Mouse (Mus musculus): Measurements from ENCODE around the gene Mrvi1. TPM values are rescaled to one million over a fixed set of nuclear protein-coding genes. Genes with fewer than 3 reads are reported as not detected.

Gene Mrvi1
- polyA plus RNA-seq, 1 experiment from 2014 or later, result 9.1 TPM

- 42% methylated on average over 15 of the region's 15 CpGs for WGBS
- H3K36me3 ChIP-seq, result no peaks in the 10 kb centered on the region
- no peak for ATAC-seq (ENCODE audit: borderline replicate concordance, extremely low read depth, low FRiP score, low TSS enrichment)
Observed at GRCm38 (mm10) chr7:110998887-110999827, 16.9 kb upstream of the Mrvi1 start.

GRCm38 (mm10) chr7:110991221-110991494 lies 8.9 kb upstream of the Mrvi1 start:
- WGBS, result 49% methylated on average over 4 of the region's 4 CpGs

More at GRCm38 (mm10) chr7:110998887-110999827, 16.9 kb upstream of the Mrvi1 start:
- Histone ChIP-seq H3K4me2 (no peak overlapping the region), H3K27me3 (no peaks in the 10 kb centered on the region), H3K27ac (no peak overlapping the region), H3K4me1 (peaks cover 11% of the 10 kb centered on the region; the same call in 1 of the 2 replicates), H3K9ac (no peak overlapping the region), H3K4me3 (no peak overlapping the region), H3K9me3 (no peaks in the 10 kb centered on the region)

DNA sequence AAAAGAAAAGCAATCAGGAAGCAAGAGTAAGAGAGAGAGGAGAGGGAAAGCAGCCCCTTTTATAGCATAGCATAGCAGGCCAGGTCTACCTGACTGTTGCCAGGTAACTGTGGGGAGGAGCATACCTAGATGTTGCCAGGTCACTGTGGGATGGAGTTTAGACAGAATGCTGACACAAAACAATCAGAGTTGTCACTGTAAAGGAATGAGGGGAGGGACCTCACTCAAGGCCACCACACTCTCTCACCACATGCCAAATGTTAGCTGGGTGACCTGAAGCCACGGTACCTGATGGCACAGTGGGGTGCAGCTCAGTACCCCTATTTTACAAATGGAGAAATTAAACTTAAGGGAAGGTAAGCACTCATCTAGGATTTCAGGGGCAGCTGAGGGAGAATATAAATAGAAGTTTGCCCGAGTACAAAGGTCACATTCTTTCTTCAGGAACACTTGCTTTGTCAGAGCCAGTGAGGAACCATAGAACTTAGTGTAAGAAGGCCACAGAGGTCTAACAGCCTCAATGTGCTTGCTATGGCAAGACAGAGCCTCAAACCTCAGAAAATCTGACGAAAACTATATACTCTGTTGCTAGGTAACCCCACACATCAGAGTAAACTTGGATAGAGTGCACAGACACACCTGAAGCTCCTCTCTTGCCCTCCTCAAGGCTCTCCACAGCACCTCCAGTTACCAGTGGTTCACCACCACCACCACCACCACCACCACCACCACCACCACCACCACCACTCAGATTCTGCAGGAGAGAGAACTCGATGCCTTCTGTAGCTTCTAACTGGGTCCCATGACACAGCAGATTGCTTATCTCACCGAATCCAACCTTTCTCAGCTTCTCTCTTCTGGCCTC lies 8.3 kb upstream of the Mrvi1 start:
- Histone ChIP-seq H3K36me3 (no peaks in the 10 kb centered on the region), H3K4me3 (no peak overlapping the region), H3K4me2 (no peak overlapping the region), H3K27ac (no peak overlapping the region), H3K27me3 (no peaks in the 10 kb centered on the region), H3K4me1 (peaks cover 23% of the 10 kb centered on the region), H3K9me3 (no peaks in the 10 kb centered on the region), H3K9ac (no peak overlapping the region)
- ATAC-seq (ENCODE audit: borderline replicate concordance, extremely low read depth, low FRiP score, low TSS enrichment), result no peak
- 43% methylated on average over 5 of the region's 5 CpGs for WGBS

More at GRCm38 (mm10) chr7:110991221-110991494, 8.9 kb upstream of the Mrvi1 start:
- Histone ChIP-seq H3K36me3 (no peaks in the 10 kb centered on the region), H3K9me3 (no peaks in the 10 kb centered on the region), H3K27me3 (no peaks in the 10 kb centered on the region), H3K4me1 (peaks cover 20% of the 10 kb centered on the region), H3K9ac (no peak overlapping the region), H3K4me2 (no peak overlapping the region), H3K4me3 (no peak overlapping the region), H3K27ac (no peak overlapping the region)
- no peak for ATAC-seq (ENCODE audit: borderline replicate concordance, extremely low read depth, low FRiP score, low TSS enrichment)

GRCm38 (mm10) chr7:110989286-110989879 lies 7.1 kb upstream of the Mrvi1 start:
- ATAC-seq (ENCODE audit: borderline replicate concordance, extremely low read depth, low FRiP score, low TSS enrichment), result no peak
- Histone ChIP-seq H3K27me3 (no peaks in the 10 kb centered on the region), H3K4me2 (no peak overlapping the region), H3K27ac (peak overlapping the region; percentile 26; the same call in 1 of the 2 replicates), H3K9me3 (no peaks in the 10 kb centered on the region), H3K4me3 (no peak overlapping the region), H3K9ac (no peak overlapping the region), H3K36me3 (no peaks in the 10 kb centered on the region), H3K4me1 (peaks cover 30% of the 10 kb centered on the region)
- WGBS, result 49% methylated on average over 5 of the region's 5 CpGs

DNA sequence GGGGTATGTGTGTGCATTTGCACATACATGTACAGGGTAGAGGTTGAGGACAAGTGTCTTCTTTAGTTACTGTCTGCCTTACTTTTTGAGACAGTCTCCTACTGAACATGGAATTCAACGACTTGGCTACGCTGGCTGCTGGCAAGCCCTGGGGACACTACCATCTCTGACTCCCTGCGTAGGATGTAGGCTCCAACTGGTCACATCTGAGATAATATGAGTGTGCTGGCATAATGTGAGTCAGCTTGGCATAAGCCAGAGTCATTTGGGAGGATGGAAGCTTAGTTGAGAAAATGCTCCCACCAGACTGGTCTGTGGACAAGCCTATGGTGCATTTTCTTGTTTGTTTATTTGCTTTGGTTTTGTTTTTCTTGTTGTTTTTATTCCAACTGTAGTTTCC lies 5.8 kb upstream of the Mrvi1 start:
- Histone ChIP-seq H3K9me3 (no peaks in the 10 kb centered on the region), H3K4me3 (no peak overlapping the region), H3K27ac (no peak overlapping the region), H3K4me2 (no peak overlapping the region), H3K36me3 (no peaks in the 10 kb centered on the region), H3K4me1 (peaks cover 41% of the 10 kb centered on the region), H3K9ac (no peak overlapping the region), H3K27me3 (no peaks in the 10 kb centered on the region)
- WGBS, result 89% methylated on average over 3 of the region's 3 CpGs
- ATAC-seq (ENCODE audit: borderline replicate concordance, extremely low read depth, low FRiP score, low TSS enrichment), result no peak

GRCm38 (mm10) chr7:110985581-110986265 lies 3.5 kb upstream of the Mrvi1 start:
- no peak overlapping the region for H3K4me2 ChIP-seq
- H3K9me3 ChIP-seq, result no peaks in the 10 kb centered on the region
- no peak overlapping the region for H3K9ac ChIP-seq
- no peaks in the 10 kb centered on the region for H3K27me3 ChIP-seq
- peaks cover 63% of the 10 kb centered on the region for H3K4me1 ChIP-seq
- no peak for ATAC-seq (ENCODE audit: borderline replicate concordance, extremely low read depth, low FRiP score, low TSS enrichment)
- WGBS, result 59% methylated on average over 7 of the region's 7 CpGs
- no peak overlapping the region for H3K27ac ChIP-seq
- H3K36me3 ChIP-seq, result no peaks in the 10 kb centered on the region
- H3K4me3 ChIP-seq, result no peak overlapping the region

DNA sequence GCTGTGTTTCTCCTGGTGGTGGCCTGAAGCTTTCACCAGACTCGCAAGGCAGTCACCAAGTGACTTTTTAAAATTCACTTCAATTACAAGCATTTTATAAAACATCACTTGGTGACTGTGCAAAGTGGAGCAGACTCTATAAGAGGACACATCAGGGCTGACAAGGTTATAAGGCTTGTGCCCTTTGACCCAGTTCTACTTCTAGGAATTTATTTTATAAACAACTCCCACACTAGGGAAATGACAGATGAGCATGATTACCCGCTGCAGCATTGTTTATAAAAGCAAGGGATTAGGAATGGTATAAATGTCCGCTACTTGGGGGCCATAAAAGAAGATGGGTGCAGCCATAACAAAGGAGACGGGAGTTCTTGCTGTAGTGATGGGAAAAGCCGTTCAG lies 1.4 kb upstream of the Mrvi1 start:
- Histone ChIP-seq H3K27ac (peak overlapping the region; percentile 94), H3K36me3 (no peaks in the 10 kb centered on the region), H3K9ac (no peak overlapping the region), H3K4me1 (peaks cover 57% of the 10 kb centered on the region), H3K4me3 (no peak overlapping the region), H3K9me3 (no peaks in the 10 kb centered on the region), H3K27me3 (no peaks in the 10 kb centered on the region), H3K4me2 (no peak overlapping the region)
- ATAC-seq (ENCODE audit: borderline replicate concordance, extremely low read depth, low FRiP score, low TSS enrichment), result no peak
- 33% methylated on average over 5 of the region's 5 CpGs for WGBS

GRCm38 (mm10) chr7:110982764-110983163 lies 503 bp upstream of the Mrvi1 start:
- Histone ChIP-seq H3K36me3 (no peaks in the 10 kb centered on the region), H3K27me3 (no peaks in the 10 kb centered on the region), H3K4me1 (peaks cover 57% of the 10 kb centered on the region), H3K4me2 (peak overlapping the region; percentile 45; the same call in 1 of the 2 replicates), H3K9ac (no peak overlapping the region), H3K27ac (peak overlapping the region; percentile 94), H3K9me3 (no peaks in the 10 kb centered on the region), H3K4me3 (no peak overlapping the region)
- ATAC-seq (ENCODE audit: borderline replicate concordance, extremely low read depth, low FRiP score, low TSS enrichment), result no peak
- WGBS, result 34% methylated on average over 4 of the region's 4 CpGs

- Histone ChIP-seq H3K27ac (peak overlapping the region; percentile 94), H3K4me1 (peaks cover 54% of the 10 kb centered on the region), H3K27me3 (no peaks in the 10 kb centered on the region), H3K9ac (no peak overlapping the region), H3K9me3 (no peaks in the 10 kb centered on the region), H3K4me3 (peak overlapping the region; percentile 31), H3K4me2 (peak overlapping the region; percentile 45), H3K36me3 (no peaks in the 10 kb centered on the region)
- ATAC-seq (ENCODE audit: borderline replicate concordance, extremely low read depth, low FRiP score, low TSS enrichment), result peak; percentile 72
- WGBS, result 19% methylated on average over 8 of the region's 8 CpGs
Observed at GRCm38 (mm10) chr7:110981036-110981435, 1.2 kb downstream of the Mrvi1 start.

DNA sequence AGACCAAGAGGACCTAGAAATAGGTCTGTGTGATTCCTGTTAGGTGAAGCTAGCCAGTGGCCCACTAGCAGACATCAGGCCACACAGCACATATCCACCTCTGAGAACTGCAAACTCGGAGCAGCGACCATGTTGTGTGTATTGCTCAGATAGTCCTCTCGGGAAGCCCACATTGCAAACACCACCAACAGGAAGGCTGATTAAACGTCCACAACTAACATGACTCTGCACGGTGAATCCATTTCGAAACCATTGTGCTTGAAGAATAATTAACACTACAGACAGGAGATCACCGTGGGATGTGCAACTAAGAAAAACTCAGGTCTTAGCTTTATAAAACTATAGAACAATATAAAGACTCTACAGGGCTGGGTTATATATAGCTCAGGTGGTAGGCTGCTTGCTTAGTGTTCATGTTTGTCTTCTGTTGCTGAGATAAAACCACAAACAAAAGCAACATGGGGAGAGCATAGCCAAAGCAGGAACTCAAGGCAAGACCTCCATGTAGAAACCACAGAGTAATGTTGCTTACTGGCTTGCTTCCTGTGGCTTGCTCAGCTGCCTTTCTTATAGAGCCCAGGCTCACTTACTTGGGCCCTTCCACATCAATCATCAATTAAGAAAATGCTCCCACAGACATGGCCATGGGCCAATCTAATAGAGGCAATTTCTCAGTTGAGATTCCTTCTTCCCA lies 4.4 kb downstream of the Mrvi1 start:
- H3K4me2 ChIP-seq, result no peak overlapping the region
- H3K27ac ChIP-seq, result no peak overlapping the region
- no peak for ATAC-seq (ENCODE audit: borderline replicate concordance, extremely low read depth, low FRiP score, low TSS enrichment)
- 80% methylated on average over 7 of the region's 7 CpGs for WGBS
- no peaks in the 10 kb centered on the region for H3K27me3 ChIP-seq
- no peak overlapping the region for H3K9ac ChIP-seq
- H3K4me3 ChIP-seq, result no peak overlapping the region
- H3K4me1 ChIP-seq, result peaks cover 29% of the 10 kb centered on the region
- H3K9me3 ChIP-seq, result no peaks in the 10 kb centered on the region
- no peaks in the 10 kb centered on the region for H3K36me3 ChIP-seq

DNA sequence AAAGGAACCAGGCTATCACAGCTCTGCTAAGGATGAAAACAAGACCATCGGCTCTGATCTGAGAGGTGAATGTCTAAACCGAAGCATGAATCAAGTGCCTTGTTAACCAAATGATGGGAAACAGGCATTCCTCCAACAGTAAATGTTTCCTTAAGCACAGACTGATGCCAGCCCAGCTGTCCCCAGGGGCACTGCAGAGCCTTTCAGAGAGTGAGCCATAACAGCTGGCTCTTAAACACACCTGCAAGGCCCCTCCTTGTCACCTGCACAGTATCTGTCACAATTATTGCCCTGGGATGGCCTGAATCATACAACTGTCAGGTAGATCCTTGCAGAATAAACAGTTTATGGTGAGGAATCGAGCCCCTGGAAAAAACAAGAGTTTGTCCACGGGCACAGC lies 8.8 kb downstream of the Mrvi1 start:
- H3K27ac ChIP-seq, result no peak overlapping the region
- no peak overlapping the region for H3K4me2 ChIP-seq
- ATAC-seq (ENCODE audit: borderline replicate concordance, extremely low read depth, low FRiP score, low TSS enrichment), result no peak
- H3K27me3 ChIP-seq, result no peaks in the 10 kb centered on the region
- 57% methylated on average over 4 of the region's 4 CpGs for WGBS
- no peaks in the 10 kb centered on the region for H3K4me1 ChIP-seq
- H3K9ac ChIP-seq, result no peak overlapping the region
- no peaks in the 10 kb centered on the region for H3K9me3 ChIP-seq
- H3K36me3 ChIP-seq, result no peaks in the 10 kb centered on the region
- no peak overlapping the region for H3K4me3 ChIP-seq
